Mouse (Mus musculus) neural tube, embryonic 14.5 days (tissue): ENCODE measurements at regions not wholly inside any gene's neighbourhood (a gene's known extent, or its start where the extent isn't known, plus 50 kb on each side); places are given as distances from the start of the nearest gene placed in this dataset.

Source experiments
- ATAC-seq: fragments of 200-750 bp; cut with Nextera tagmentation; 2 replicates; pipeline ENCODE4 v1.8.0; 2017; ENCODE audit warnings: low read depth, mild to moderate bottlenecking, moderate TSS enrichment, moderate library complexity
- H3K27ac ChIP-seq: fragments of 300-500 bp; sonication (generic); 2 replicates; pipeline ENCODE4 v1.5.1; 2014; ENCODE audit warnings: low read depth, mild to moderate bottlenecking, control low read depth, low read length, moderate library complexity, mixed read lengths
- H3K27me3 ChIP-seq: fragments of 300-500 bp; sonication (generic); 2 replicates; pipeline ENCODE4 v1.6.1; 2014; ENCODE audit warnings: low read length; ENCODE audit not compliant: control insufficient read depth, insufficient read depth
- H3K36me3 ChIP-seq: fragments of 300-500 bp; sonication (generic); 2 replicates; pipeline ENCODE4 v1.6.1; 2014; ENCODE audit warnings: low read length, mixed read lengths; ENCODE audit not compliant: control insufficient read depth, insufficient read depth
- H3K4me1 ChIP-seq: fragments of 300-500 bp; sonication (generic); 2 replicates; pipeline ENCODE4 v1.6.1; 2014; ENCODE audit warnings: low read length; ENCODE audit not compliant: control insufficient read depth, insufficient read depth
- H3K4me2 ChIP-seq: fragments of 300-500 bp; sonication (generic); 2 replicates; pipeline ENCODE4 v1.6.1; 2014; ENCODE audit warnings: mild to moderate bottlenecking, low read depth, low read length, control low read depth
- H3K4me3 ChIP-seq: fragments of 300-500 bp; sonication (generic); 2 replicates; pipeline ENCODE4 v1.5.1; 2014; ENCODE audit warnings: low read depth, low read length, control low read depth, mixed read lengths
- H3K9ac ChIP-seq: fragments of 300-500 bp; sonication (generic); replicated peaks from 2 replicates; pipeline ENCODE4 v1.6.1; 2014; ENCODE audit warnings: low read depth, mild to moderate bottlenecking, control low read depth, low read length, mixed read lengths
- H3K9me3 ChIP-seq: fragments of 300-500 bp; sonication (generic); 2 replicates; pipeline ENCODE4 v1.6.1; 2016; ENCODE audit warnings: low read length; ENCODE audit not compliant: control insufficient read depth
- WGBS: fragments of 180-500 bp; shearing (Covaris S2); extraction: QIAGEN DNeasy Blood & Tissue Kit; methylation state at CpG from one replicate; pipeline ENCODE4 v1.1.7; 2014; 5-methylcytosine and 5-hydroxymethylcytosine counted together

DNA sequence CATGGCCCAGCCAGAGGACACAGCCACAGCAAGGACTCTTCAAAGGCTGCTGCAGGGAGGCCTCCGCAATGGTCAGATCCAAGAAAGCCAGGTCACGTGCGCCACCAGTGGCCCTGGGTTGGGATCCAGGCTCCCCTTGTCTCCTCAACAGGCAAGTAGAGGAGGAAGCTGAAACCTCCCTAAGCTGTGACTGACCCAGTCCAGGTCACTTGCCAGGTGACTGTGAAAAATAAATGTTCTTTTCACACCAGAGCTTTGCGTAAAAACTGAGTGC, 57.6 kb upstream of the Slco4a1 start:
- H3K9me3 ChIP-seq: no peaks in the 10 kb centered on the region
- no peaks in the 10 kb centered on the region for H3K27me3 ChIP-seq
- H3K4me3 ChIP-seq: no peak overlapping the region
- H3K4me2 ChIP-seq: no peak overlapping the region
- ATAC-seq: no peak
- H3K4me1 ChIP-seq: no peaks in the 10 kb centered on the region
- H3K27ac ChIP-seq: no peak overlapping the region
- H3K36me3 ChIP-seq: no peaks in the 10 kb centered on the region
- H3K9ac ChIP-seq: no peak overlapping the region
- WGBS: 89% methylated on average over 4 of the region's 4 CpGs

GRCm38 (mm10) chr2:180397723-180398480, 58.1 kb upstream of the Slco4a1 start:
- no peak for ATAC-seq
- Histone ChIP-seq H3K9ac (no peak overlapping the region), H3K9me3 (no peaks in the 10 kb centered on the region), H3K27me3 (no peaks in the 10 kb centered on the region), H3K4me1 (no peaks in the 10 kb centered on the region), H3K4me3 (no peak overlapping the region), H3K27ac (no peak overlapping the region), H3K36me3 (no peaks in the 10 kb centered on the region), H3K4me2 (no peak overlapping the region)
- WGBS: 93% methylated on average over 11 of the region's 11 CpGs

GRCm38 (mm10) chr2:180396664-180397377, 59.2 kb upstream of the Slco4a1 start:
- Histone ChIP-seq H3K9ac (no peak overlapping the region), H3K36me3 (no peaks in the 10 kb centered on the region), H3K9me3 (no peaks in the 10 kb centered on the region), H3K4me3 (no peak overlapping the region), H3K27me3 (no peaks in the 10 kb centered on the region), H3K4me1 (no peaks in the 10 kb centered on the region), H3K27ac (no peak overlapping the region), H3K4me2 (no peak overlapping the region)
- ATAC-seq: no peak
- 65% methylated on average over 4 of the region's 4 CpGs for WGBS

GRCm38 (mm10) chr2:180396211-180396610, 59.8 kb upstream of the Slco4a1 start:
- H3K9ac ChIP-seq: no peak overlapping the region
- H3K9me3 ChIP-seq: no peaks in the 10 kb centered on the region
- H3K36me3 ChIP-seq: no peaks in the 10 kb centered on the region
- no peak overlapping the region for H3K4me2 ChIP-seq
- no peak overlapping the region for H3K4me3 ChIP-seq
- WGBS: 68% methylated on average over 3 of the region's 3 CpGs
- H3K27me3 ChIP-seq: no peaks in the 10 kb centered on the region
- no peaks in the 10 kb centered on the region for H3K4me1 ChIP-seq
- no peak overlapping the region for H3K27ac ChIP-seq
- no peak for ATAC-seq

DNA sequence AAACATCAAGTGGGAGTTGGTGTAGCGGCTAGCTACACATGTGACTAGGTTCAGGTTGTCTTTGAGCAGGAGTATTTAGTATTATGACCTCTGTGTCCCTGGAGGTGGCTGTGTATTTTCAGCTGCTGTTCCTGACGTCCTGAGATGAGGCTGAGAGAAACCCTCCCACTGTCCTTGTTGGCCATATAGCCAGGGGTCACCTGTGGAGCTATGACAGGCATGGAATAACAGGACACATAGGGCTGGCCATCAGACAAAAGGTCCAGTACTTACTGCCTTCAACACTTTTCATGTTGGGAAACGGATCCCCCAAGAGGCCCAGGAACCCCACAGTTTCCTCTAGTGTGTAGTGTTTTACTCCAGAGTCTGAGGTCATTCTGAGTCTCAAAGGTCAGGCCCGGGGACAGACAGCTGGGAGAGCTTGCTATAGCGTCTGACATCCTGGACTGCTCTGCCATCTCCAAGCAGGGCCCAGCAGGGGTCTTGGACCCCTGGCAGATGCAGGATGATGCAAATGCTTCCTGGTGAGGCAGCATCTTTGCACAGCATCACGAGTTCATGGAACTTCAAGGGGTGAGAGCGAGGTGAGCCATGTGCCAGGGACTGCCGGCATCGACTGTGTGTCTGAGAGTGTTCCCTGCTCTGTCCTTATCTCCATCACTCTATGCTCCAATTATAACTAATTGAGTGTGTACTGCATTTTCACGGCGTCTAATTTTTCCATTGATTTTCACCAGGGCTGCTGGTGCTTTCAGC, 60.6 kb upstream of the Slco4a1 start:
- no peaks in the 10 kb centered on the region for H3K9me3 ChIP-seq
- H3K27me3 ChIP-seq: no peaks in the 10 kb centered on the region
- H3K4me3 ChIP-seq: no peak overlapping the region
- H3K4me1 ChIP-seq: no peaks in the 10 kb centered on the region
- no peak overlapping the region for H3K4me2 ChIP-seq
- 59% methylated on average over 11 of the region's 11 CpGs for WGBS
- no peak overlapping the region for H3K9ac ChIP-seq
- ATAC-seq: no peak
- no peaks in the 10 kb centered on the region for H3K36me3 ChIP-seq
- H3K27ac ChIP-seq: no peak overlapping the region

DNA sequence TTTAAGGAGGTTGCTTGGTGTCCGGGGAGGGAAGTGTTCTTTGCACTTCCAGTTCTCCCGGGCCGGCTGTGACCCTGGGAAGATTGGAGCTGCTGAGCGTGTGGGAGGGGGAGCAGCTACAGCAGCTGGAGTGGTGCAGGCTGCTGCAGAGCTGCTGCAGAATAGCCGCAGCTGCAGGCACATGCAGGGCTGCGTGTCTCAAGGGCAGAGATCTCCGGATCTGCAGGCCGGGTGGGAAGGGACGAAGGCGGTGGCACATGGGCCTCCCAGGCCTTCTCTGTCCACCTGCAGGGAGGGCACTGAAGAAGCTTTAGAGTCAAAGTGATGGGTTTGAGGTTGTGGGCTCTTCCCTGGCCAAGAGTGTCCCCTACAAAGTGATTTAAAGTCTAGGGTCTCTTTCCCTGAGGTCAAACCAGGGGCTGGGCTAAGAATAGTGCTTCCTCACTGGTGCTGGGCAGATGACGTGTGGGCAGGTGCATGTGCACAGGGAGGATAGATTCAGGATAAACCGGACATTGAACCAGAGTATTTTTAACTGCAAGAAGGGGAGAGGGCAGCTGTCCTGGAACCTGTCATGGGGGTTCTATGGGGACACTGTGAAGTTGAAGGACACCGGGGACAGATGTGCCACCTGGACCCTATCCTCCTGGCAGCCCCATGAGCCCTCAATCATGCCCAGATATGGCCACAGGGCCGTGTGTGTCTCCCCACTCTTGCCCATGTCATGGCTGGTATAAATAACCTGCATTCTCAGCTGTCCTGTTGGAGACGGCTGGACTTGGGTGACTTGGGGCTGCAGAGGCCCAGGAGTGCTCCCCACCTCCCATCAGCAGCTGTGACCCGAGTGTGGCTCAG, 58.6 kb upstream of the Gata5 start:
- Histone ChIP-seq H3K9ac (no peak overlapping the region), H3K4me2 (no peak overlapping the region), H3K4me3 (no peak overlapping the region), H3K36me3 (no peaks in the 10 kb centered on the region), H3K4me1 (no peaks in the 10 kb centered on the region), H3K27ac (no peak overlapping the region), H3K27me3 (no peaks in the 10 kb centered on the region), H3K9me3 (no peaks in the 10 kb centered on the region)
- 61% methylated on average over 16 of the region's 16 CpGs for WGBS
- no peak for ATAC-seq

DNA sequence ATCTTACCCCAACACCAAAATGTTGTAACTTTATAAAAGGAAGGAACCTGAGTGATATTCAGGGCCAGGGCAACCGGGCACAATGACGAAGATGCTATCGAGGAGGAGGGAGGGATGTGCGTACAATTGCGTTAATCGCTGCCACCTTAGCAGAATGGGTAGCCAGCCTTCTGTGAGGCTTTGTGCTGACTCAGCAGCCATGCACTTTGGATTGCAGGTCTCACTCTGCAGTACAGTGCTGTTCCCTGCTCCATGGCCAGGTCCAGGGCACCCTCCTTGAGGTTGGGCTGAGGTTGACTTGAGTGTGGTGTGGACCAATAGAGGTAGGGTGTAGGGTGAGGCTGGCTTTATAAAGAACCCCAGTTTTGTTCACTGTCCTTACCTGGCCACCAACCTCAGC, 57.8 kb upstream of the Gata5 start:
- WGBS: 80% methylated on average over 6 of the region's 6 CpGs
- H3K9me3 ChIP-seq: no peaks in the 10 kb centered on the region
- ATAC-seq: no peak
- H3K4me2 ChIP-seq: no peak overlapping the region
- peaks cover 5% of the 10 kb centered on the region for H3K27me3 ChIP-seq
- no peak overlapping the region for H3K27ac ChIP-seq
- no peak overlapping the region for H3K9ac ChIP-seq
- no peaks in the 10 kb centered on the region for H3K4me1 ChIP-seq
- no peak overlapping the region for H3K4me3 ChIP-seq
- H3K36me3 ChIP-seq: no peaks in the 10 kb centered on the region

DNA sequence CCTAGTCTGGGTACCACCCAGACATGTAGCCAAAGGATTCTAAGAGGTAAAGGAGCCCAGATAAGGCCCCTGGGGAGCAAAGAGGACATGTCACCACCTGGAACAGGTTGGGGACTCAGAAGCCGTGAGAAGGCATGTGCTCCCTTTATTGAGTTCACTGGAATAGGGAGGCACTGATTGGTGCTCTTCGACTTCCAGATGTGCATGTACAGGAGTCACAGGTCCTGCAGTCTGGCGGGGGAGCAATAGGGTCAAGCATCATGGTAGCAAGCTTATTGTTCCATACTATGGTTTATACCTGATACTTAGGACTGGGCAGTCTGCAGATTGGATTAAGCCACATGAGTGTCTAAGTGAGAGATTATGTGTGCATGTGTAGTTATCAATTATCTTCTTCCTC, 56.9 kb upstream of the Gata5 start:
- H3K27me3 ChIP-seq: peaks cover 9% of the 10 kb centered on the region
- no peak overlapping the region for H3K4me2 ChIP-seq
- no peak overlapping the region for H3K27ac ChIP-seq
- H3K4me1 ChIP-seq: peaks cover 1% of the 10 kb centered on the region; the same call in 1 of the 2 replicates
- no peak for ATAC-seq
- H3K4me3 ChIP-seq: no peak overlapping the region
- no peaks in the 10 kb centered on the region for H3K36me3 ChIP-seq
- no peak overlapping the region for H3K9ac ChIP-seq
- H3K9me3 ChIP-seq: no peaks in the 10 kb centered on the region
- WGBS: 94% methylated on average over 3 of the region's 3 CpGs
